Mouse (Mus musculus): ENCODE results near the gene Hsf5.

Hsf5 gene

DNA sequence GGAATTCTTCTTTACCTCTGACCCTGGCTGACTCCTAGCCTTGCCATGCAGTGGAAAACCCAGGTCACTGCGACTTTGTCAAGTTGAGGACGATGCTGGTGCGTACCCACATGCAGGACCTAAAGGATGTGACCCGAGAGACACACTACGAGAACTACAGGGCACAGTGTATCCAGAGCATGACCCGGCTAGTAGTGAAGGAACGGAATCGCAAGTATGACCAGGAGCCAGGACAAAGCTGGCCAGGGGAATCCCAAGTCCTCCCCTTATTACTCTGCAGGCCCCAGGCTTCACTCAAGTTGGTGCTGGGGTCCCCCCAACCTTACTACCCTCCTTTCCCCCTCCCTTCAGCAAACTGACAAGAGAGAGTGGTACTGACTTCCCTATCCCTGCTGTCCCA is 27.4 kb upstream of the Hsf5 start:
- in situ Hi-C loops (cut with MboI, MseI), result no loop called here

DNA sequence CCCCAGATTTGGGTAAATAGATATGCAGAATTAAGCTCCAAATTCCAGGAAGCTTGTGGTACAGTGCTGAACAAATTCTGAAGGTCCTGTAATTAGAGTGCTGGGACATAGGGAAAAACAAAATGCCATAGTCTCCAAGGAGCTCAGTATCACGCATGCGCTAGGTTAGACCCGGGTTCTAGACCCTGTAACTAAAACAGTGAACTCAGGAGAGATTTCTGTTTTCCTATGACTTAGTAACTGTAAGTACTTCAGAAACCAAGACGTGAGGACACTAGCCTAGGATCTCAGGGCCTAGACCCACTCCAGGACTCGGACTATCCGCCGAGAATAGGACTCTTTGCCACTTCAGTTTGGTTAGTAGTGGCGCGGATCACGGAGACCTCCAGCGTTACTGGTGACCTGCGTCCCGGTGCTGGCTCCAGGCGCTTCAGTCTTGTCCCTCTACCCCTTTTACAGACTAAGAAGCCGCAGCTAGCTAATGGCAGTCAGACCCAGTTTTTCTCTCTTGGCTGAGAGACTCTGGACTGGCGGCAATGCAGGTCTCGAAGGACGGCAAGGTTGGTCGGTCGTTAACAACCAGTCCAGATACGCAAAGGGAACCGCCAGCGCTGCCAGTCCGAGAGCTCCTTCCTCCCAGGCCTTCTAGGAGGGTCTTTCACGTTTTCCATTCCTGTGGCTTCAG is 26.0 kb upstream of the Hsf5 start:
- in situ Hi-C loops (cut with MboI, MseI), result no loop called here

DNA sequence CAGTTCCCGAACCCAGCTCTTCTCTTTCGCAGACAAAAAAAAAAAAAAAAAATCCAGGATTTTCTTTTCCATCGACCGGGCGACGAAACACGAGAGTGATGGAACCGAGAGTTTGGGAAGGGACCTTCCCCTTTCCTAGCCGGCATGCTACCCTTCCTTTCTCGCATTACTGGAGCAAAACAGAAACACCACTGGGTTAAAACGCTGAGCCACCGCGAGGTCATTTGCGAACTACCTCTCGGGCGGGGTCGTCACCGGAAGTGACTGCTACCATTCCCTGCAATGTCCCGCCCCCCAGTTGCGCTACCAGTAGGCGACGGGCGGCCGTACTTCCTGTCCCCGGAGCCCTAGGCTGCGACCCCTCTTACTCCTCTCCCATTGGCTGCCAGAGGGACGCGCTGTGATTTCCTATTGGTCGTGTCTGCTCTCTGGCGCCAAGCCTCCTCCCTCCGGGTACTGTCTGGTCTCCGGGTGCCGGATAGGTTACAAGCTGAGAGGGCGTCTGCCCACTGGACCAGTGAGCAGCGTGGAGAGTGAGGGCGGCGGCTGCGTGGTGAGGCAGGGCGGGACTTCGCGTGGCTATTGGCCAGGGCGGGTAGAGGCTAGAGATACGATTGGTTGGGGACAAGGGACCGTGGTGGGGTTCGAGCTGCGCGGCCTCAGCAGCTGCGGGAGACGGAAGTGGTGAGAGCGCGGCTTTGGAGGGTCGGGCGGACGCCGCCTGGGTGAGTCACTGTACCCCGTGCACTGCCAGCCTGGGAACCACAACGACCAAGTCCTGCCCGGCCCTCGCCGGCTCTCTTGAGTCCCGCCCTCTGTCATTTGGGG is 25.2 kb upstream of the Hsf5 start, which contains the start of gene Mtmr4:
Mtmr4 (plus strand) TSS at position 637 of the 828 bp plus-strand sequence.
- in situ Hi-C loops (cut with MboI, MseI), result no loop called here

DNA sequence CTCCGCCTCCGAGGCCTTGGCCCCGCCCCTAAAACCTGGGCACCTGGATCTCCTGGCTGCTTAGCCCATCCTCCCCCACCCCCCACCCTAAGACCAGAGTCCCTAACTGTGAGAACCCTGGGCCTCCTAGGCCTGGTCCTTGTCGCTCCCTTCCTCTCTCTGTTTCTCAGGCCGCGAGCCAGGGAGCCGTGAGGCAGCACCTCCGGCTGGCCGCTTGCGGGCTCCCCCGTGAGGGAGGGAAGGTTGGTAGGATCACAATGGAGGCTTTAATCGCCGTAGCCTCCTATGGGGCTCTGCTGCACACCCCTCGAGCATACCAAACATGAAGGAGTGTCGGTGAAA is 24.6 kb upstream of the Hsf5 start:
- in situ Hi-C loops (cut with MboI, MseI), result no loop called here

DNA sequence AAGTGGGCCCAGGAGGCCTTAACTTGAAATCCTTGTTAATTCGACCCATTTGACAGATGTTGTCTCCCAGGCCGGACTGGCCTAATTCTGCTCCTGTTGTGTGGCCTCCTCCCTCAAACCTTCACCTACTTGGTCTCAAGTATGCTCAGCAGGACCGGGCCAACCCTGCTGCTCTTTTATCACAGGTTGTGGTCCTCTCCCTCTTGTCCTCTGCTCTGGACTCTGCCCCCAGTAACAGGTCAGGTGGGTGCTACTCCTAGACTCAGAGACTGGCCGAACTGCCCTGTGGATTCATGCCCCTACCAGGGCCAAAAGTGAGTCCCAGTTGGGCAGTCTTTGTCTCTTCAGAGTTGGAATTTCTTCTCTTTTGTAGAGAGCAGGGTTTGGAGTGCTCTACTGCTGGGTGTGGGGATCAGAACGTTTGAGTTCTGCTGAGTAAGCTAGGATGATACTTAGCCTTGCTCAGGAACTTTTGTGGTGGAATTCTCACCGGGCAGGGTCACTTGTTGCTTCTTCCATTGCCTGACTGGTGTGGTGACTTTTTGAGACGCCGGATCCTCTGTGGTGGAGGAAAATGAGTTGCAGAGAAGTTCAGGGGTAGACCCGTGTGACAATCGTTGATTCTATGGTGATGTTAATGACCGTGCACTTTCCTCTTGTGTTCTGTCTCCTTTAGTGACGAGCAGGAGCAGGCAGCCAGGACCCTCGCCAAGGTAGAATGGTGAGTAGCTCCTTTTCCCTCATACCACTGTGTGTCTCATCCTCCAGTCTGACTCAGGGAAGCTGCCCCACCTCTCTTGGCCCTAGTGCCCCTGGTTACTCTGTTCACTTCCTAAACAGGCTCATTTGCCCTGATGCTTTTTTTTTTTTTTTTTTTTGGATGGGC is 24.0 kb upstream of the Hsf5 start:
- in situ Hi-C loops (cut with MboI, MseI), result no loop called here

DNA sequence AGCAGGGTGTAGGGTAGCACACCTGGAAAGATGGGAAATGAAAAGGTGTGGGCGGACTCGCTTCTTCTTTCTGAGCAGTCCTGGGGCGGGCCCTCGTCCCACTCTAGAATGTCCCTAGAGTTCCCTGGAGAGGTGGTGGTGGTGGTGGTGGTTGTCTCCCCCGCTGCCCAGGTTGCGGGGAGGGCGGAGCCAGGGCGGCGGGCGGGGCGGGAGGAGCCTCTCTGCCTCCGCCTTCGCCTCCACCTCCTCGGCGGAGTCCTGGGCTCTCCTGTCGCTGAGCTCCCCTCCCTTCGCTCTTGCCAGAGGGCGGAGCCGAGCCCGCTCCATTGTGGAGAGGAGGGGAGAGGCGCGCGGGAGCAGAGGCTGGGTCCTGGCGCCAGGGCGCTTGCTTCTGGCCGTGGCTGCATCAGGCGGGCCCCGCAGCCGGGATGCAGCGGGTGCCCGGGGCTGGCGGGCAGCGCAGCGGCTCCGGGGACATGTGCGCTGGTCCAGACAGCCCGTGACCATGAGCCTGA is 21.6 kb upstream of the Hsf5 start:
- in situ Hi-C loops (cut with MboI, MseI), result no loop called here

DNA sequence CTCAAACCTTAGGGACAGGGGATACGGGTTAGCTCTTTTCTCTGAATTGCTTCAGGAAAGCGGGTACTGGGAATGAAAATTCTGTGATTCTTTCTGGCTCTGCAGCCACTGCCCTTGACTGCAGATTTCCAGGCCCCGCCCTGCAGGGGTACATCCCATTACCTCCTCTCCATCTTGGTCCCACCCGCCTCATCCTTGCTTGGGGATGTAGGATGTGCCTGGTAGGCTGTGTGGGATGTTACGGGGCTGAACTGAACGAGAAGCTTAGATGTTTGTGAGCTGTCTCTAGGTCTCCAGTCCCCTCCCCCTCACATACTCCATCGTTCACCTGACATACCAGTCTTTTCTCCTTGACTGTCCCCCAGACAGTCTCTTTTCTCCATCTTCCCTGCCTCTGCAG is 21.0 kb upstream of the Hsf5 start:
- in situ Hi-C loops (cut with MboI, MseI), result no loop called here

DNA sequence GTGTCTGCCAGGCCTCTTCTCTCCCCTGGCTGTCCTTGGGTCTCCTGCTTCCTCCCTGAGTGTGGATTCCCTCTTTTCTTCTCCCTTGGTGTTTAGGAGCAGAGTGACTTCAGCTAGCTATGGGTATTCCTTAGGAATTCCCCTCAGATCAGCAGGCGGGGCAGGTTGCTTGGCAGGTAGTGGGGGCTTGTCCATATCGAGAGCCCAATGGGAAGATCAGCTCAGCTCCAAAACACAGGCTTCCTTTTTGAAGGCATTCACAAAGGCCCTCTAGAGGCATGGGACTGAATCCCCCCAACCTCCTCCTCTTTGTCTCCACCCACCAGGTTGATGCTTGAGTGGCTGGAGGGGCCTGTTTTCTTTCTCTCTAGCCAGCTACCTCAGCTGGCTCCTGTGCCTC is 20.5 kb upstream of the Hsf5 start:
- in situ Hi-C loops (cut with MboI, MseI), result no loop called here

DNA sequence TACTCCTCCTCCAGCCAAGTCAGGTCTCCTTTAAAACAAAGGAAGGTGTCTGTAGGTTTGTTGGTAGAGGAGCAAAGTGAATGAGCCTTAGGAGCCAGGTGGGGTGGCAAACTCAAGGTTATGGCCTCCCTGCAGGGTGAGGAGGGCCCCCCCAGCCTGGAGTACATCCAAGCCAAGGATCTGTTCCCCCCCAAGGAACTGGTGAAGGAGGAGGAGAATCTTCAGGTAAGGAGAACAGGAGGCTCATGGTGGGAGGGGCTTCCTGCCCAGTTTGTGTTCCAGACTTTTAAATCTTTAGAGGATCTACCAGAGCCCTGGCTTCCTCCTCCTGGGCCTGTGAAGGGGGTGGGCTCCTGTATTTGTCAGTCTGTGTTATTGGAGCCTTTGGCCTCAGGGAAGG is 19.9 kb upstream of the Hsf5 start:
- in situ Hi-C loops (cut with MboI, MseI), result no loop called here

DNA sequence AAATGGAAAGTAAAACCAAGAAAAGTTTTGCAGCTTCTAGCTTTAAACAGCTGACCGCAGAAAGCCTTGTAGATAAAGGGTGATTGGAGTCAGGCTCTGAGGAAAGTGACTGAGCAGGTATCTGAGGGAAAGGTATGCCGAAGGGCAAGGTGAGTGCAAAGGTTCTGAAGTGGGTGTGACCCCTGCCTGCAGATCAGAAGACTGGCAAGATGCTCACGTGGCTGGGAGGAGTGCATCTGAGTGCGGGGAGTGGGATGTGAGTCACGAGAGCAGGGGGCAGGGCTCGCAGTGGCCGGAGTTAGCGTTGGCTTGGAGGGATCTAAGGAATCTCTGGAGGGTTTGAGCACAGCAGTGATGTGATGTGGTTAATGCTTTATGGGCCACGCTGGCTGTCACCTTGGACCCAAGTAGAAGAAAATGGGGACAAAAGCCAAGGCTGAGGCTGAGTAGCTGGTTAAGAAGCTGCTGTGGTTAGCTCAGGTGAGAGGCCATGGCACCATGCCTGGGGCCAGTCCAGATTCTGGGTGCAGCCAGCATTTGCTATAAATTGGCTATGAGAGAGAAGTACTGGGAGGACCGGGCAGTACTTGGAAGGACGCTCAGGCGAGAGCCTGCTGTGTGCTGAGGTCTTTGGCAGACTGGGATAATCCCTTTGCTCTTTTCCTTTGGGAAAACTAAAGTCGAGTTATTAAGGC is 17.4 kb upstream of the Hsf5 start:
- in situ Hi-C loops (cut with MboI, MseI), result loop anchor here in 1 of 2 experiments (5.0 kb wide), 1 partner anchor 173 kb away; no protein-coding TSS in a partner anchor

DNA sequence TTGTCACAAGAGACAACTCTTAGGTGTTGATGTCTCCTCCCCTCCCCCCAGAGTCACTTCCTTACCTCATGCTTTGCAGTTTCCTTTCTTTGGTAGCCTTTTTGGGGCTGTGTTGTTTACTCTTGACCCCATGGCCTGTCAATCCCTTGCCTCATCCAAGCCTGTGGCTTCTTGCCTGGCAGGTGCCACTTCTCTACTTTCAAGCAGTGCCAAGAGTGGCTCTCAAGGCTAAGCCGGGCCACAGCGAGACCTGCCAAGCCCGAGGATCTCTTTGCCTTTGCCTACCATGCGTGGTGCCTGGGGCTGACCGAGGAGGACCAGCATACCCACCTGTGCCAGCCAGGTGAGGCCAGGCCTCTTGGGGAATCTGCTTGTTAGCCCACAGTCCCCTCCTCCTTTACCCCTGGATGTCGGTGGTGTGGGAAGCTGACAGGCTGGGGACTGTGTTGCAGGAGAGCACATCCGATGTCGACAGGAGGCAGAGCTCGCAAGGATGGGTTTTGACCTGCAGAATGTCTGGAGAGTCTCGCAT is 16.6 kb upstream of the Hsf5 start:
- in situ Hi-C loops (cut with MboI, MseI), result loop anchor here in 1 of 2 experiments (5.0 kb wide), 1 partner anchor 172 kb away; no protein-coding TSS in a partner anchor

DNA sequence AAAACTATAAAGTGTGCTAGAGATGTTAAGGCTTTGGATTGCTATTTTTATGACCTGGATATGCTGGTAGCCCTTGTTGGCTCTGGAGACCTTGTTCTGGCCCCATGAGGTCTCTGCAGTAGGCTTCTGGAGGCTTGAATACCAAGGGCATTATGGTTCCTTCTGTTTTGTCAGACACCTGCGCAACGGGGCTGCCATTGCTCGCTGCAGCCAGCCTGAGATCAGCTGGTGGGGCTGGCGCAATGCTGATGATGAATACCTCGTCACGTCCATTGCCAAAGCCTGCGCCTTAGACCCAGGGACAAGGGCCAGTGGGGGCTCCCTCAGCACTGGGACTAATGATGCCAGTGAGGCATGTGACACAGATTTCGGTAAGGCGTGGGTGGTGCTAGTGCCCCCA is 14.7 kb upstream of the Hsf5 start:
- in situ Hi-C loops (cut with MboI, MseI), result loop anchor here in 1 of 2 experiments (5.0 kb wide), 1 partner anchor 170 kb away; no protein-coding TSS in a partner anchor

DNA sequence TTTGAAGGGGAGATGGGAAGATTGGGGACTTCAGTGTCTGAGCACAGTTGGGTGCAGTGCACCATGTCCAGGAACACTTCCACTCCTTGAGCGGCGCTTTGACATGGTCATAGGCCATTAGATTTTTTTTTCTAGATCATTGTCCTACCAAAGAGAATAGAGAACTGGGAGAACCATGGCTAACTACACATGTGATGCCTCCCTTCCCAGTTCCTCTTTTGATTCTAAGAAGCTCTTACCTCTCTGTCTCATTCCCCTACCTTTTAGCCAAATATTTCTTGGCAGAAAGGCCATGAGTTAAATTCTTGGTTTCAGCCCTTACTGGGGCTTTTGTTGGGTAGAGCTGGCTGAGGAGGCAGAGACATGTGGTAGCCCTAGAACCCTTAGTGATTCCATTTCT is 13.4 kb upstream of the Hsf5 start:
- in situ Hi-C loops (cut with MboI, MseI), result loop anchor here in 1 of 2 experiments (5.0 kb wide), 1 partner anchor 169 kb away; no protein-coding TSS in a partner anchor

DNA sequence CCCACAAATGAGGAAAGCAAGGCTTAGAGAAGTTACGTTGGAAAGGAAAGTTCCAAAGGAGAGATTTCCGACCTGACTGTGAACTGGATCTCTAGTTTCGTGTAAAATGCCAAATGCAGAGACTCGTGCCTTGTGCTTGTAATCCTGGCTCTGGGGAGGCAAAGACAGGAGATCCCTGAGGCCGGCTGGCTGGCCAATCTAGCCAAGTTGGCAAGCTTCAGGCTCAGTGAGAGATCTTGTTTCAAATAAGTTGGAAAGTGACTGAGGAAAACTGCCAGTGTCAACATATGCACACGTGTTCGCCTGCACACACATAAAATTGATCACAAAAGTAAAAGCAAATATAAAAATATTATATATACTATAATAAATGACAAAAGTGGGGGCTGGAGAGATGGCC is 7.7 kb upstream of the Hsf5 start:
- in situ Hi-C loops (cut with MboI, MseI), result no loop called here

DNA sequence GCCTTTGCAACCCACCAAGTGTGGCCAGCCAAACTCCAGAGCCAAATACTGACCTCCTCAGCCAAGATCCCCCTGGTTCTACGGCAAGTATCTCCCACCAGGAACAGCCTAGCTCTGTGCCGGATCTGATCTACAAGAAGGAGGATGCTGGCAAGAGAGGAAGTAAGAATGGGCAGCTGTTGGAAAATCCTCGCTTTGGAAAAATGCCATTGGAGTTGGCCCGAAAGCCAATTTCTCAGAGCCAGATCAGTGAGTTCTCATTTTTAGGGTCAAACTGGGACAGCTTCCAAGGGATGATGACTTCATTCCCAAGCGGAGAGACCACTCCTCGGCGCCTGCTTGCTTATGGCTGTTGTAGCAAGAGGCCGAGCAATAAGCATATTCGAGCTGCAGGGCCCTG is 5.4 kb upstream of the Hsf5 start:
- in situ Hi-C loops (cut with MboI, MseI), result no loop called here

DNA sequence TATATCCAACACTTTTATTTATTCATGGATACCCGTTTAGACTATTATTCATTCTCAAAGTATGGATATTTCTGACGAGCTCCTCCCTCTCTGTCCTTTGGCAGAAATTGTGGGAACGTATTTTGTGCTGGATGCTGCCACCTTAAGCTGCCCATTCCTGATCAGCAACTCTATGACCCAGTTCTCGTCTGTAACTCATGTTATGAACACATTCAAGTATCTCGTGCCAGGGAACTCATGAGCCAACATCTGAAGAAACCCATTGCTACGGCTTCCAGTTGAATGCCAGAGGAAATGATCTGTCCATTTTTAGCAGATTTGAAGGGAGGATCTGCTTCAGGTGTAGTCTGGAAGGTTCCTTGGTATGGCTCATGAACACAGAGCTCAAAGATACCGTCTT is 3.0 kb upstream of the Hsf5 start:
- in situ Hi-C loops (cut with MboI, MseI), result no loop called here

DNA sequence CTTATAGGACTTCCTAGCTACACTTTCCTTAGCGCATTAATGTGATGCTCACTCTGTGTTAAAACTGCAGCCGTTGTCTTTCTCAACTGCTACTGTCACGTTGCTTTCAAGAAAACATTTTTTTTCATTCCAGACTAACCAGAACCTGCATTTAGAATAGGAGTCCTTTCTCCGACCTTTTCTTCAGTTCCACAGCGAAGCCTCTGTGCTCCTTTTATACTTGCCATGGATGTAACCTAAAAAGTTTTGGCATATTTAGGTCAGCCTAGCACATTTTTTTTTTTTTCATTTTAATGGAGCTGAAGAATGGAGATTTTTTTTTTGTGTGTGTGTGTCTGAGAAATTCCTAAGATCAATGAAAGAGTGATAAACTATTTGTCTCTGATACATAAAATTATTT is 1.4 kb upstream of the Hsf5 start:
- in situ Hi-C loops (cut with MboI, MseI), result no loop called here

DNA sequence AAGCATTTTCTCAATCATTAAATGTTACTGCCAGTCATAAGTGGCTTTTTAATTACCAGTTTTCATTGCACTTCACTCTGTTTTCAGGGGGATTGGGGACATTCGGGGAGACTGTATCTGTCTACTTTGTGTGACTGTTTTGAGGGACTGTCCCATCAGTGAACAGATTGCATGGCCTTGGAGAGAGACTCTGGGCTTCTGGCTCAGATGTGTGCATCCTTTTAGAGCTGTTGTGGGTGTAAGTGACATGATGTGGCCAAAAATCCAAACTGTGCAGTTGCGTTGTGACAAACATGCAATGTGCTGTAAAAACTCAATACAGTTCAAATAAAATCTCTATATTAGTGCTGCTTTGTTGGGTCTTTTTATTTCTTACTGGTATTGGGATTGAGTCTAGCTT is 1.0 kb upstream of the Hsf5 start:
- in situ Hi-C loops (cut with MboI, MseI), result no loop called here

DNA sequence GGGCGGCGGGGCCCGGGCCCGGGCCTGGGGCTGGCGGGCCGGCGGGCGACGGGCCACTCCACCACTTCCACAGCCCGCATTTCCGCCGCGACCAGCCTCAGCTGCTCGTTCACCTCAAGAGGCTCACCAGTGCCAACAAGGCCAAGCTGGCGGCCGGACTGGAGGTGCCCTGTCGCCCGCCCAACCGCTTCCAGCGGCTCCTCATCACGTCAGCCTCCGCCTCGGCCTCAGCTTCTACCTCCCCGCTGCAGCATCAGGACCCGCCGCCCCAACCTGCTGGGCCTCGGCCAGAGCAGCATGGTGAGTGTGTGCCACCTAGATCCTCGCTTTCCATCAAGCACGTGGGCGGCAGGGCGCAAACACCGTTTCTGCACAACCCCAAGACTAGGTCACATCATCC is 642 bp downstream of the Hsf5 start:
- in situ Hi-C loops (cut with MboI, MseI), result no loop called here

DNA sequence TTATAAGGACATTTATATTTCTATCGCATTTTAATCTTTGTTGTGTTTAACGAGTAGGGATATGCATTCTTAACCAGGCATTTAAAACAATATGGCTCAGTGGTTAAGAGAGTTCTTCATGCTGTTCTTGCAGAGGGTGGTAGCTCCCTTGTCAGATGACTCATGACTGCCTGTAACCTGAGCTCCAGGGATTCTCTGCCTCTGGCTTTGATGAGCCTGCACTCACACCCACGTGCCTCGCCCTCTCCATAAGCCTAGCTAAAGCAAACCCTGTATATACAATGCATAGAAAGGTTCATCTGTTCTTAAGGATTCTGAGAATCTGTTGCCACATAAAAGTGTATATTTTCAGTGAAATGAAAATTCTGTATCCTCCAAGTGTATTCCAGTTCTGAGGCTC is 6.2 kb downstream of the Hsf5 start:
- in situ Hi-C loops (cut with MboI, MseI), result no loop called here

DNA sequence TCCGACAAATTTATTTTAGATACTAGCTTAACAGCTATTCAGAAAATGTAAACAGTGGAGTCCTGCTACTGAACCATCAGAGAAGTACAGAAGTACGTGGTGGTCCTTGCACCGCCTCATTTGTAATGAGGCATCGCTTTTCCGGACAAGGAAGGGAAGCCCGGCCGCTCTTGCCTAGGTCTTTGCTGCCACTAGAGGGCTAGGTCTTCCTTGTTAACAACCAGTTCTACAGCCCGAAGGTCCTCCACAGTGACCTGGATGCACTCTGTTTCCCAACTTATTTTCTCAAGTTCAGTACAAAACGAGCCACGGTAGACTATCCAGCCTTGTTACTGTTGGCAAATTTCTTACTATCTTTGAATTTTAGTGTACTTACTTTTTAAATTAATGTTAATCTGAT is 12.9 kb downstream of the Hsf5 start:
- in situ Hi-C loops (cut with MboI, MseI), result no loop called here
